Mouse (Mus musculus) MEL (cell line): ENCODE data around the gene Kbtbd12.

ENCODE experiments used
- CTCF ChIP-seq, 3 experiments: IDR thresholded peaks in 2 of 3; conservative IDR thresholded peaks in 1 of 3; 2 replicates each; pipeline ENCODE4 v1.5.1; 2011 to 2012; ENCODE audit warnings: low read length in 3 of 3, low read depth in 2 of 3, mild to moderate bottlenecking in 2 of 3, improper control_type of control experiment in 1 of 3, inconsistent platforms in 1 of 3, mixed read lengths in 1 of 3, moderate library complexity in 1 of 3; ENCODE audit not compliant: control insufficient read depth in 1 of 3, insufficient read depth in 1 of 3, poor library complexity in 1 of 3, severe bottlenecking in 1 of 3
- E2F4 ChIP-seq: IDR thresholded peaks from 2 replicates; pipeline ENCODE4 v1.6.1; 2011; ENCODE audit warnings: low read depth, low read length, improper control_type of control experiment, borderline replicate concordance
- MAZ ChIP-seq: IDR thresholded peaks from 2 replicates; pipeline ENCODE4 v1.6.1; 2012; ENCODE audit warnings: low read depth, mild to moderate bottlenecking, inconsistent platforms, low read length, improper control_type of control experiment
- MXI1 ChIP-seq: IDR thresholded peaks from 2 replicates; pipeline ENCODE4 v1.6.1; 2011; ENCODE audit warnings: mild to moderate bottlenecking, low read depth, low read length, improper control_type of control experiment
- POLR2A ChIP-seq, 2 experiments: IDR thresholded peaks; 2 replicates each; pipeline ENCODE4 v1.6.1; 2011 to 2012; ENCODE audit warnings: low read length in 2 of 2, mild to moderate bottlenecking in 2 of 2, control low read depth in 1 of 2, improper control_type of control experiment in 1 of 2, low read depth in 1 of 2, moderate library complexity in 1 of 2; ENCODE audit not compliant: control insufficient read depth in 1 of 2, insufficient read depth in 1 of 2, poor library complexity in 1 of 2
- UBTF ChIP-seq: IDR thresholded peaks from 2 replicates; pipeline ENCODE4 v1.6.1; 2012; ENCODE audit warnings: low read depth, mild to moderate bottlenecking, inconsistent platforms, low read length, improper control_type of control experiment, moderate library complexity, borderline replicate concordance; ENCODE audit not compliant: insufficient read depth
- ZKSCAN1 ChIP-seq: IDR thresholded peaks from 2 replicates; pipeline ENCODE4 v1.6.1; 2012; ENCODE audit warnings: low read depth, mild to moderate bottlenecking, inconsistent platforms, low read length, improper control_type of control experiment, moderate library complexity
- ZMIZ1 ChIP-seq: IDR thresholded peaks from 2 replicates; pipeline ENCODE4 v1.6.1; 2012; ENCODE audit warnings: low read depth, mild to moderate bottlenecking, inconsistent platforms, low read length, improper control_type of control experiment, moderate library complexity

DNA sequence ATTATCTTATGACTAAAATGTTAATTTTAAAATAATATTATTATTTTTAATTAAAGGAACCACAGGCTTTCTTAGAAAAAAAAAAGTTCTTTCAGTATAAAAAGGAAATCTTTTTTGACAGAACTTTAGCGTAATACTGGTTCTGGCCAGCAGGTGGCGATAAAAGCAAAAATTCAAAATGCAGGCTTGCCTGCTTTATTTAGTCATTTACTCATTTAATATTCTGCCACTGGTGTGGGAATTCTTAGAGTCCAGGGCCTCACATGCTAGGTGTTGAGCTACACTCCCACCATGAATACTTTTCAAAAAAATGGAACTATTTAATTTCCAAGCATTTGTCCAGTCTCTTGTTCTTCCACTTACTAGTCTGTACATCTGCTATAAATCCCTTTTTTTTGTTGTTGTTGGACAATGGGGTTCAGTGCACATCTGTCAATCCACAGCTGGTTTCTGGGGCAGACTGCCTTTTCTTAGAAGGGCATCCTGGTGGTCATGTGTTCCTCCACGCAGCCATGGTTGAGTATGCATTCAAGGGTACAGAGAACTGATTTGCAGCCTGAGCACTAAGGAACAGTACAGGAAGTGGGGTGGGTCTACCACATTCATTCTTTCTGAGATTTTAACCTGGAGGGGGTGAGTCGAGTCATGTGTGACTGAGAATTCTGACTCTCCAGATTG lies 88.5 kb downstream of the Kbtbd12 start:
- TF ChIP-seq E2F4, result no peak
- no peak for TF ChIP-seq POLR2A (IDR thresholded peaks at IDR 0.05; ENCODE audit: control insufficient read depth in 1 of 2, insufficient read depth in 1 of 2, low read depth in 1 of 2, low read length in 2 of 2, poor library complexity in 1 of 2)
- TF ChIP-seq CTCF (IDR thresholded peaks at IDR 0.05 in 2 of 3, conservative IDR thresholded peaks at IDR 0.05 in 1 of 3; ENCODE audit: control insufficient read depth in 1 of 3, insufficient read depth in 1 of 3, low read depth in 2 of 3, low read length in 3 of 3, poor library complexity in 1 of 3, severe bottlenecking in 1 of 3), result peak; percentile 38 to 74 (median 50)
- TF ChIP-seq UBTF, result no peak
- TF ChIP-seq MAZ, result no peak
- no peak for TF ChIP-seq ZMIZ1
- TF ChIP-seq ZKSCAN1, result no peak
- TF ChIP-seq MXI1, result no peak
